Mouse (Mus musculus) thymus, adult 2 months (tissue): ENCODE measurements at regions not wholly inside any gene's neighbourhood (a gene's known extent, or its start where the extent isn't known, plus 50 kb on each side); places are given as distances from the start of the nearest gene placed in this dataset.

Experiments used
- CTCF ChIP-seq: fragments of 200-500 bp; IDR thresholded peaks from 2 replicates; pipeline ENCODE4 v1.5.1; 2012; ENCODE audit warnings: mild to moderate bottlenecking, control low read depth, low read length, moderate library complexity, borderline replicate concordance; ENCODE audit not compliant: control insufficient read depth, poor library complexity, insufficient read depth; ENCODE audit errors: extremely low read depth
- POLR2A ChIP-seq: fragments of 200-500 bp; IDR thresholded peaks from 2 replicates; pipeline ENCODE4 v1.6.1; 2012; ENCODE audit warnings: mild to moderate bottlenecking, low read length, control low read depth, moderate library complexity; ENCODE audit not compliant: control insufficient read depth, poor library complexity, insufficient read depth; ENCODE audit errors: extremely low read depth

GRCm38 (mm10) chr12:45187149-45187548 is 112.6 kb upstream of the Stxbp6 start:
- no peak for TF ChIP-seq POLR2A
- no peak for TF ChIP-seq CTCF
